Mouse (Mus musculus): ENCODE data around the gene Mfsd8.
"Not testable (repeated sequence)": the region's sequence is repeated elsewhere in the genome, so short reads cannot be mapped to it uniquely, and the experiment has no call there.

The Mfsd8 gene

GRCm38 (mm10) chr3:40846473-40846956 is at the start of gene Mfsd8:
TSS of gene Mfsd8 (minus strand) at chr3:40846886.
- DNase-seq (ENCODE audit: low spot score in 2 of 2): peak; percentile 93 to 97

GRCm38 (mm10) chr3:40894336-40894735 is 47.6 kb upstream of the Mfsd8 start:
- peak in 1 of 2 experiments; percentile 19 for DNase-seq (ENCODE audit: low spot score in 2 of 2)

- peak; percentile 98 to 99 for DNase-seq (ENCODE audit: low spot score in 2 of 2)
Measured at GRCm38 (mm10) chr3:40893816-40894258, 47.2 kb upstream of the Mfsd8 start.

GRCm38 (mm10) chr3:40853123-40853738 is 6.5 kb upstream of the Mfsd8 start:
- not testable (repeated sequence) for DNase-seq (ENCODE audit: low spot score in 2 of 2)

- DNase-seq (ENCODE audit: low spot score in 2 of 2): not testable (repeated sequence)
Measured at GRCm38 (mm10) chr3:40847936-40848335, 1.2 kb upstream of the Mfsd8 start.

GRCm38 (mm10) chr3:40847018-40847417 is 332 bp upstream of the Mfsd8 start:
- DNase-seq (ENCODE audit: low spot score in 2 of 2): peak in 1 of 2 experiments; percentile 31

- DNase-seq (ENCODE audit: low spot score in 2 of 2): not testable (repeated sequence)
Measured at GRCm38 (mm10) chr3:40846957-40847017, 101 bp upstream of the Mfsd8 start, which contains the start of gene Abhd18. TSS of gene Abhd18 (plus strand) at chr3:40846970.

GRCm38 (mm10) chr3:40845521-40845920 is 1.2 kb downstream of the Mfsd8 start:
- DNase-seq (ENCODE audit: low spot score in 2 of 2): not testable (repeated sequence)

- no peak for DNase-seq (ENCODE audit: low spot score in 2 of 2)
Measured at GRCm38 (mm10) chr3:40813275-40813674, 33.4 kb downstream of the Mfsd8 start.

- no peak for DNase-seq (ENCODE audit: low spot score in 2 of 2)
Measured at GRCm38 (mm10) chr3:40809894-40810293, 36.8 kb downstream of the Mfsd8 start.

GRCm38 (mm10) chr3:40808686-40809085 is 38.0 kb downstream of the Mfsd8 start:
- DNase-seq (ENCODE audit: low spot score in 2 of 2): no peak

- DNase-seq (ENCODE audit: low spot score in 2 of 2): no peak
Measured at GRCm38 (mm10) chr3:40806871-40807270, 39.8 kb downstream of the Mfsd8 start.

- peak; percentile 31 to 67 for DNase-seq (ENCODE audit: low spot score in 2 of 2)
Measured at GRCm38 (mm10) chr3:40800373-40800823, 46.3 kb downstream of the Mfsd8 start.

- peak; percentile 92 to 98 for DNase-seq (ENCODE audit: low spot score in 2 of 2)
Measured at GRCm38 (mm10) chr3:40799530-40800372, 46.9 kb downstream of the Mfsd8 start, which contains the start of gene Plk4. TSS of gene Plk4 (plus strand) at chr3:40800019.

GRCm38 (mm10) chr3:40798500-40798899 is 48.2 kb downstream of the Mfsd8 start:
- DNase-seq (ENCODE audit: low spot score in 2 of 2): no peak

GRCm38 (mm10) chr3:40798054-40798453 is 48.6 kb downstream of the Mfsd8 start:
- no peak for DNase-seq (ENCODE audit: low spot score in 2 of 2)

GRCm38 (mm10) chr3:40793783-40794182 is 52.9 kb downstream of the Mfsd8 start:
- no peak for DNase-seq (ENCODE audit: low spot score in 2 of 2)
